Mouse (Mus musculus) stomach, embryonic 16.5 days (tissue): Measurements from ENCODE around the gene Med13. TPM values are rescaled to one million over a fixed set of nuclear protein-coding genes. Genes with fewer than 3 reads are reported as not detected.
"Not testable (repeated sequence)": the region's sequence is repeated elsewhere in the genome, so short reads cannot be mapped to it uniquely, and the experiment has no call there.

Experiments used
- ATAC-seq: fragments of 200-750 bp; cut with Nextera tagmentation; 2 replicates; pipeline ENCODE4 v1.8.0; 2017; ENCODE audit warnings: moderate number of reproducible peaks, moderate TSS enrichment; ENCODE audit not compliant: insufficient read depth, low FRiP score
- H3K27ac ChIP-seq: fragments of 300-500 bp; sonication (generic); 2 replicates; pipeline ENCODE4 v1.5.1; 2014; ENCODE audit warnings: low read length
- H3K27me3 ChIP-seq: fragments of 300-500 bp; sonication (generic); 2 replicates; pipeline ENCODE4 v1.6.1; 2014; ENCODE audit warnings: low read length, control low read depth, mixed read lengths; ENCODE audit not compliant: control insufficient read depth, insufficient read depth
- H3K36me3 ChIP-seq: fragments of 300-500 bp; sonication (generic); 2 replicates; pipeline ENCODE4 v1.6.1; 2014; ENCODE audit warnings: low read length; ENCODE audit not compliant: control insufficient read depth, insufficient read depth
- H3K4me1 ChIP-seq: fragments of 300-500 bp; sonication (generic); 2 replicates; pipeline ENCODE4 v1.6.1; 2014; ENCODE audit warnings: low read length, control low read depth, mixed read lengths; ENCODE audit not compliant: control insufficient read depth, insufficient read depth
- H3K4me2 ChIP-seq: fragments of 300-500 bp; sonication (generic); 2 replicates; pipeline ENCODE4 v1.6.1; 2014; ENCODE audit warnings: low read depth, low read length, mixed read lengths
- H3K4me3 ChIP-seq: fragments of 300-500 bp; sonication (generic); replicated peaks from 2 replicates; pipeline ENCODE4 v1.5.1; 2014; ENCODE audit warnings: mild to moderate bottlenecking, low read length
- H3K9ac ChIP-seq: fragments of 300-500 bp; sonication (generic); 2 replicates; pipeline ENCODE4 v1.6.1; 2014; ENCODE audit warnings: low read length
- H3K9me3 ChIP-seq: fragments of 300-500 bp; sonication (generic); replicated peaks from 2 replicates; pipeline ENCODE4 v1.6.1; 2016; ENCODE audit warnings: low read length, control low read depth; ENCODE audit not compliant: control insufficient read depth
- WGBS: fragments of 180-500 bp; shearing (Covaris S2); extraction: QIAGEN DNeasy Blood & Tissue Kit; methylation state at CpG from one replicate; pipeline ENCODE4 v1.1.7; 2014; 5-methylcytosine and 5-hydroxymethylcytosine counted together
- polyA plus RNA-seq: library from polyadenylated mRNA; unstranded; fragments of >200 nt; fragmentation: Nextera tagmentation; extraction: Ambion mirVana; gene quantifications from 2 replicates; pipeline ENCODE4 v1.2.1, GENCODE M21; 2015

Gene Med13
- polyA plus RNA-seq, 1 experiment from 2014 or later: 9.1 TPM

- H3K27ac ChIP-seq: no peak overlapping the region
- H3K4me1 ChIP-seq: peaks cover 10% of the 10 kb centered on the region; the same call in 1 of the 2 replicates
- no peak for ATAC-seq
- H3K27me3 ChIP-seq: no peaks in the 10 kb centered on the region
- H3K36me3 ChIP-seq: peaks cover 5% of the 10 kb centered on the region; the same call in 1 of the 2 replicates
- no peak overlapping the region for H3K9ac ChIP-seq
- H3K9me3 ChIP-seq: no peaks in the 10 kb centered on the region
- H3K4me2 ChIP-seq: no peak overlapping the region
- H3K4me3 ChIP-seq: no peak overlapping the region
Measured at GRCm38 (mm10) chr11:86348872-86349271, 8.5 kb downstream of the Med13 start.

- Histone ChIP-seq H3K27me3 (no peaks in the 10 kb centered on the region), H3K4me1 (peaks cover 3% of the 10 kb centered on the region; the same call in 1 of the 2 replicates), H3K9ac (no peak overlapping the region), H3K4me2 (no peak overlapping the region), H3K9me3 (no peaks in the 10 kb centered on the region), H3K4me3 (no peak overlapping the region), H3K27ac (no peak overlapping the region), H3K36me3 (peaks cover 5% of the 10 kb centered on the region; the same call in 1 of the 2 replicates)
- 43% methylated on average over 5 of the region's 5 CpGs for WGBS
- no peak for ATAC-seq
Measured at GRCm38 (mm10) chr11:86347387-86348122, 9.8 kb downstream of the Med13 start.

GRCm38 (mm10) chr11:86346525-86346924, 10.9 kb downstream of the Med13 start:
- no peak overlapping the region for H3K9ac ChIP-seq
- no peak overlapping the region for H3K4me3 ChIP-seq
- no peak for ATAC-seq
- 52% methylated on average over 3 of the region's 3 CpGs for WGBS
- H3K4me2 ChIP-seq: no peak overlapping the region
- H3K27ac ChIP-seq: no peak overlapping the region
- no peaks in the 10 kb centered on the region for H3K27me3 ChIP-seq
- H3K9me3 ChIP-seq: no peaks in the 10 kb centered on the region
- H3K4me1 ChIP-seq: no peaks in the 10 kb centered on the region; the same call in 1 of the 2 replicates
- peaks cover 5% of the 10 kb centered on the region; the same call in 1 of the 2 replicates for H3K36me3 ChIP-seq

GRCm38 (mm10) chr11:86344940-86345339, 12.5 kb downstream of the Med13 start:
- H3K27ac ChIP-seq, H3K36me3 ChIP-seq, H3K4me1 ChIP-seq, H3K9ac ChIP-seq, ATAC-seq, H3K9me3 ChIP-seq, H3K4me2 ChIP-seq, H3K4me3 ChIP-seq, H3K27me3 ChIP-seq: not testable (repeated sequence)
- 86% methylated on average over 1 of the region's 1 CpGs for WGBS

- Histone ChIP-seq H3K4me3 (no peak overlapping the region), H3K36me3 (peaks cover 11% of the 10 kb centered on the region; the same call in 1 of the 2 replicates), H3K27me3 (no peaks in the 10 kb centered on the region), H3K4me2 (no peak overlapping the region), H3K27ac (no peak overlapping the region), H3K9ac (no peak overlapping the region), H3K4me1 (no peaks in the 10 kb centered on the region), H3K9me3 (no peaks in the 10 kb centered on the region)
- ATAC-seq: no peak
- 71% methylated on average over 5 of the region's 5 CpGs for WGBS
Measured at GRCm38 (mm10) chr11:86324251-86324650, 33.2 kb downstream of the Med13 start.

GRCm38 (mm10) chr11:86314992-86315391, 42.4 kb downstream of the Med13 start:
- not testable (repeated sequence) for H3K9me3 ChIP-seq, H3K4me2 ChIP-seq, H3K27me3 ChIP-seq, H3K4me1 ChIP-seq, H3K9ac ChIP-seq, H3K4me3 ChIP-seq, H3K36me3 ChIP-seq, ATAC-seq, H3K27ac ChIP-seq
- WGBS: 83% methylated on average over 3 of the region's 3 CpGs

GRCm38 (mm10) chr11:86310280-86310679, 47.1 kb downstream of the Med13 start:
- Histone ChIP-seq H3K9me3 (no peaks in the 10 kb centered on the region), H3K9ac (no peak overlapping the region), H3K36me3 (no peaks in the 10 kb centered on the region), H3K4me1 (no peaks in the 10 kb centered on the region), H3K4me2 (no peak overlapping the region), H3K27me3 (no peaks in the 10 kb centered on the region), H3K4me3 (no peak overlapping the region), H3K27ac (no peak overlapping the region)
- ATAC-seq: no peak
- WGBS: 70% methylated on average over 6 of the region's 6 CpGs

- H3K27ac ChIP-seq, H3K4me2 ChIP-seq, H3K4me1 ChIP-seq, H3K36me3 ChIP-seq, H3K9ac ChIP-seq, H3K4me3 ChIP-seq, H3K27me3 ChIP-seq, ATAC-seq, H3K9me3 ChIP-seq: not testable (repeated sequence)
- 91% methylated on average over 10 of the region's 10 CpGs for WGBS
Measured at GRCm38 (mm10) chr11:86292201-86292600, 65.2 kb downstream of the Med13 start.

GRCm38 (mm10) chr11:86291714-86292113, 65.7 kb downstream of the Med13 start:
- peaks cover 8% of the 10 kb centered on the region; the same call in 1 of the 2 replicates for H3K36me3 ChIP-seq
- ATAC-seq: no peak

More at GRCm38 (mm10) chr11:86291714-86292113, 65.7 kb downstream of the Med13 start:
- no peak overlapping the region for H3K27ac ChIP-seq
- H3K9ac ChIP-seq: no peak overlapping the region
- no peak overlapping the region for H3K4me2 ChIP-seq
- H3K4me3 ChIP-seq: no peak overlapping the region
- H3K4me1 ChIP-seq: no peaks in the 10 kb centered on the region
- no peaks in the 10 kb centered on the region for H3K27me3 ChIP-seq
- WGBS: 87% methylated on average over 6 of the region's 6 CpGs
- no peaks in the 10 kb centered on the region for H3K9me3 ChIP-seq
